Mouse (Mus musculus) embryonic facial prominence, embryonic 11.5 days (tissue): Measurements from ENCODE around the gene Gm813. TPM values are rescaled to one million over a fixed set of nuclear protein-coding genes. Genes with fewer than 3 reads are reported as not detected.

Experiments
- polyA plus RNA-seq: library from polyadenylated mRNA; unstranded; fragments of >200 nt; fragmentation: Nextera tagmentation; extraction: Ambion mirVana; gene quantifications from 2 replicates; pipeline ENCODE4 v1.2.1, GENCODE M21; 2014

The Gm813 gene
- polyA plus RNA-seq, 1 experiment from 2014 or later = not detected

Other genes starting within 250 kb of the Gm813 start
- gene Dcbld2, start 208.5 kb downstream of the Gm813 start, polyA plus RNA-seq = 10.1 and 15.3 TPM in 2 replicates
- 8.1 and 9.9 TPM in 2 replicates for gene St3gal6, start 92.7 kb downstream of the Gm813 start, polyA plus RNA-seq
- gene E330017A01Rik, start 21.8 kb upstream of the Gm813 start, polyA plus RNA-seq = not detected in 2 replicates
- gene Cpox, start 53.3 kb upstream of the Gm813 start, polyA plus RNA-seq = 21.0 and 22.0 TPM in 2 replicates
- gene Gpr15, start 102.1 kb upstream of the Gm813 start, polyA plus RNA-seq = not detected in 2 replicates
- 143 and 145 TPM in 2 replicates for gene Cldnd1, start 110.9 kb upstream of the Gm813 start, polyA plus RNA-seq
- not detected in 2 replicates for gene Olfr172, start 146.2 kb upstream of the Gm813 start, polyA plus RNA-seq
- gene Olfr173, start 183.3 kb upstream of the Gm813 start, polyA plus RNA-seq = 0.11 TPM in 1 of 2 replicates, not detected in the other
- gene Olfr175-ps1, start 209.8 kb upstream of the Gm813 start, polyA plus RNA-seq = not detected in 2 replicates